Mouse (Mus musculus): ENCODE data around the gene Stard3. TPM values are rescaled to one million over a fixed set of nuclear protein-coding genes. Genes with fewer than 3 reads are reported as not detected.
A peak's percentile ranks its signal among the peaks of the same experiment; 100 is the strongest.

Stard3 gene
- total and polyA plus RNA-seq, 2 experiments from 2014 or later = 31.6 to 36.2 TPM

DNA sequence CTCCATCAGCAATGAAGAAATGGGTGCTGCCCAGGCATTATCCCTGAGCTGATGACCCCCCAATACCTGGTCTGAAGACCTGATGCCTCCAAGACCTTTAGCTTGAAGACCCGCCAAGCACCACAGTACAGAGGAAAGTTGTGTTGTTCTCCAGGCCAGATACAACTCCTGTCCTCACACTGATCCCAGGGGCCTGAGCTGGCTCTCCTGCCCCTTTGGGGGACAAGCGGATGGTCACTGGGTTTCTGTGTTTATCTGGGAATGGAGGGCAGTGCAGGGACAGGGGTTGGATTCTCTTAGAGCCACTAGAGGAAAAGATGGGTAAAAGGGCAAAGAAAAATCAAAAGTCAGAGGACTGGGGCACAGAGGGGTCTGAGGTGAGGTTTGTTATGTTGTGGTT is 38.2 kb upstream of the Stard3 start:
- Histone ChIP-seq H3K27me3 (ENCODE audit: insufficient read depth, low read length) (peaks cover 21% of the 10 kb centered on the region), H3K4me3 (ENCODE audit: low read depth, low read length) (0 out of 2 replicates have a peak overlapping the region, but pooled peaks have one; percentile 17), H3K4me1 (ENCODE audit: insufficient read depth) (peaks cover 26% of the 10 kb centered on the region; the same call in 1 of the 2 replicates), H3K9ac (peak overlapping the region; percentile 35; the same call in 1 of the 2 replicates), H3K36me3 (ENCODE audit: insufficient read depth) (no peaks in the 10 kb centered on the region), H3K4me2 (ENCODE audit: low read depth) (peak overlapping the region; percentile 49), H3K9me3 (ENCODE audit: low read length) (no peaks in the 10 kb centered on the region), H3K27ac (ENCODE audit: low read depth, low read length) (peak overlapping the region; percentile 84)
- DNase-seq = no peak
- no peak for ATAC-seq
- TF ChIP-seq CTCF (IDR thresholded peaks at IDR 0.05; ENCODE audit: low read depth) = no peak
- 0% methylated on average over 2 of the region's 2 CpGs for WGBS

DNA sequence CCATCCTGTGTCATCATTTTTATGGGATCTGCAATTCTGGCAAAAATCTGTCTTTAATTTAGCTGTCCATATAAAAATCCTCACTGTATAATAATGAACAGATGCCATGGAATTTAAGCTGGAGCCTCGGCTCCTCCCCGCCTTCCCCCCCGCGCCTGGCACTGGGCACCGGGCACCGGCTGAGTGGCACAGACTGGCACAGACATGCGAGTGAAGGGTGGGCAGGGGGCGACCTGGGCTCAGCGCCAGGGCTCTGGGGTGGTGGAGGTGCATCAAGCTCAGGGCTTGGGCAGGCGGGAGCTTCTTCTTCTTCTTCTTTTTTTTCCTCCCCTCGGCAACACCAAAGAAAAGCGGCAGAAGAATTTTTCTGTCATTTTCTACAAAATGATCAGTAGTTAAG is 37.8 kb upstream of the Stard3 start:
- Histone ChIP-seq H3K4me1 (ENCODE audit: insufficient read depth) (peaks cover 26% of the 10 kb centered on the region; the same call in 1 of the 2 replicates), H3K4me3 (ENCODE audit: low read depth, low read length) (peak overlapping the region; percentile 17; the same call in 1 of the 2 replicates), H3K9me3 (ENCODE audit: low read length) (no peaks in the 10 kb centered on the region), H3K4me2 (ENCODE audit: low read depth) (peak overlapping the region; percentile 49), H3K9ac (peak overlapping the region; percentile 52), H3K27me3 (ENCODE audit: insufficient read depth, low read length) (peaks cover 24% of the 10 kb centered on the region), H3K27ac (ENCODE audit: low read depth, low read length) (peak overlapping the region; percentile 84), H3K36me3 (ENCODE audit: insufficient read depth) (no peaks in the 10 kb centered on the region)
- DNase-seq (peak; percentile 58), ATAC-seq (peak; percentile 51)
- TF ChIP-seq CTCF (IDR thresholded peaks at IDR 0.05; ENCODE audit: low read depth) = no peak
- WGBS = 3% methylated on average over 12 of the region's 12 CpGs

DNA sequence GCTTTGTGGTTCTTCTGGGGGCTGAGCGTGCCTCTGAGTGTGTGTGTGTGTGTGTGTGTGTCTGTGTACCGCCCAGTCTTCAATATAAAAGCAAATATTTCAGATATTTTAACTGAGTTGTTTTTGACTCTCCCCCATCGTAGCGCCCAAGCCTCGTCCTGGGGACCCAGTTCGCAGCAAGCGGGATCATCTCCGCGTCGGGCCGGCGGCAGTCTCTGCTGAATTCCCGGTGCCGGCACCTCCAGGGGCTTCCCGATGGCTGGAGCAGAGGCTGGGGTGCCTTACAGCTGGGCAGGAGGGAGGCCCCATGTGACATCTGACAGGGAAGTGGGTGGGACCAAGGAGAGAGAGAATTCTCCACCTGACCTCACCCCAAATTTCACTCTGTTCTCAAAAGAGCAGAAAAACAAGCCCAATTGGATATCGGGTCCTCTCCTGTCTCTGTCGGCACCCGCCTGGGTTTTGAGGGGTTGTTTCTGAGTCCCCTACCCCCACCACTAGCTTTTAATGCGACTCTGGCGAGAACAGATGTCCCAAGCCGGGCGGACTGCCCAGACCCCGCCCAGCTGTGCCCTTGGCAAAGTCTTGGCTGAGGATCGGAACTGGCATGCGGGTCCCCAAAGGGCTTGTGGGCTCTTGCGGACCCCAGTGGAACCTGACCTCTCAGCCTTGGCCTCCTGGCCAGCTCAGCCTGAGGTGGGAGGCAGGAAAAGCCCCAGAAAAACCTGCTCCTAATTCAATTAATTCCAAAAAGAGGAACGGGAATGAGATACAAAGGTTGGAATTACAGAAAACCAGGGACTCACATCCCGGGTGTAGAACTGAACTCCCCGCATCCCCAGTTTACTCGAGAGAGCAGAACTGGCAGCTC is 37.1 kb upstream of the Stard3 start:
- Histone ChIP-seq H3K4me3 (ENCODE audit: low read depth, low read length) (peak overlapping the region; percentile 17; the same call in 1 of the 2 replicates), H3K27ac (ENCODE audit: low read depth, low read length) (peak overlapping the region; percentile 84)
- WGBS = 2% methylated on average over 30 of the region's 30 CpGs

DNA sequence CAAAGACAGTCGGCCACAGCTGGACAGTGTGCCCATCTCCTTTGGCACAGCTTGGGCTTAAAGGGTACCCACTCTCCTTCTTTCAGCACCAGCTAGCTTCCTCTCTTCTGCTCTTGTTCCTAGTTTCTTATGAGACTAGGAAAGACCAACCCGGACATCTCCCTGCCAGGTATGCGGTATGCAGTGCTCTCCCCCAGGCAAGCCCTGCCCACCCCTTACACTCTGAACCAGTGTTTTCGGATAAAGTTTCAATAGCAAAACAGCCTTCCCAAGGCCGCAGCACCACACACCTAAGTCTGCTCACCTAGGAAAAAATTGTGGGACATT is 36.5 kb upstream of the Stard3 start:
- Histone ChIP-seq H3K36me3 (ENCODE audit: insufficient read depth) (no peaks in the 10 kb centered on the region), H3K4me2 (ENCODE audit: low read depth) (peak overlapping the region; percentile 49), H3K9me3 (ENCODE audit: low read length) (no peaks in the 10 kb centered on the region), H3K27ac (ENCODE audit: low read depth, low read length) (peak overlapping the region; percentile 84), H3K27me3 (ENCODE audit: insufficient read depth, low read length) (peaks cover 31% of the 10 kb centered on the region), H3K9ac (peak overlapping the region; percentile 52; the same call in 1 of the 2 replicates), H3K4me3 (ENCODE audit: low read depth, low read length) (no peak overlapping the region), H3K4me1 (ENCODE audit: insufficient read depth) (peaks cover 26% of the 10 kb centered on the region; the same call in 1 of the 2 replicates)
- no peak for DNase-seq
- 5% methylated on average over 5 of the region's 5 CpGs for WGBS
- no peak for ATAC-seq
- no peak for TF ChIP-seq CTCF (IDR thresholded peaks at IDR 0.05; ENCODE audit: low read depth)

More for the DNA sequence above, 37.1 kb upstream of the Stard3 start:
- Histone ChIP-seq H3K27me3 (ENCODE audit: insufficient read depth, low read length) (peaks cover 31% of the 10 kb centered on the region), H3K4me1 (ENCODE audit: insufficient read depth) (peaks cover 26% of the 10 kb centered on the region; the same call in 1 of the 2 replicates), H3K36me3 (ENCODE audit: insufficient read depth) (no peaks in the 10 kb centered on the region), H3K9ac (peak overlapping the region; percentile 52), H3K4me2 (ENCODE audit: low read depth) (peak overlapping the region; percentile 49), H3K9me3 (ENCODE audit: low read length) (no peaks in the 10 kb centered on the region)
- no peak for TF ChIP-seq CTCF (IDR thresholded peaks at IDR 0.05; ENCODE audit: low read depth)
- DNase-seq = peak; percentile 80
- peak; percentile 32; the same call in 1 of the 2 replicates for ATAC-seq

DNA sequence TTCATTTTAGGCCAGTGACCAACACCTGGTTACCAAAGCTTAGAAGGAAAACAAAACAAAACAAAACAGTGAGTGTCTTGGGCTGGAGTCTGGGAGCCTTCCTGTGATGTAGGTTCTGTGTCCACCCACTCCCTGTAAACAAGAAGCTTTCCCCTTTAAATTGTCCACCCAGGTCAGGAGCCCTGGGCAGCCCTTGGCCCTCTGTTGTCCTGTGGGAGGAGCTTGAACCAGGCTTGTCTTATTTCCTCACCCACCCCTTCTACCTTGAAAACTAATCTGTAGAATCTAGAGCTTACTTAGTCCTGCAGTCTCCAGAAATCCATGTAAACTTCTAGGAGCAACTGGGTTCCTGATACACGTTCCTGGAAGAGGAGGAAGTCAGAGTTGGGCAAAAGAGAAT is 36.0 kb upstream of the Stard3 start:
- H3K4me2 ChIP-seq (ENCODE audit: low read depth) = 0 out of 2 replicates have a peak overlapping the region, but pooled peaks have one; percentile 49
- H3K9ac ChIP-seq = no peak overlapping the region
- TF ChIP-seq CTCF (IDR thresholded peaks at IDR 0.05; ENCODE audit: low read depth) = no peak
- H3K4me1 ChIP-seq (ENCODE audit: insufficient read depth) = peaks cover 26% of the 10 kb centered on the region; the same call in 1 of the 2 replicates
- ATAC-seq (no peak), DNase-seq (no peak)
- 0 out of 2 replicates have a peak, but pooled peaks cover under 1% of the 10 kb centered on the region for H3K36me3 ChIP-seq (ENCODE audit: insufficient read depth)
- 0 out of 2 replicates have a peak overlapping the region, but pooled peaks have one; percentile 9 for H3K27ac ChIP-seq (ENCODE audit: low read depth, low read length)
- no peaks in the 10 kb centered on the region for H3K9me3 ChIP-seq (ENCODE audit: low read length)
- 0% methylated on average over 1 of the region's 1 CpGs for WGBS
- H3K27me3 ChIP-seq (ENCODE audit: insufficient read depth, low read length) = peaks cover 31% of the 10 kb centered on the region
- H3K4me3 ChIP-seq (ENCODE audit: low read depth, low read length) = no peak overlapping the region

DNA sequence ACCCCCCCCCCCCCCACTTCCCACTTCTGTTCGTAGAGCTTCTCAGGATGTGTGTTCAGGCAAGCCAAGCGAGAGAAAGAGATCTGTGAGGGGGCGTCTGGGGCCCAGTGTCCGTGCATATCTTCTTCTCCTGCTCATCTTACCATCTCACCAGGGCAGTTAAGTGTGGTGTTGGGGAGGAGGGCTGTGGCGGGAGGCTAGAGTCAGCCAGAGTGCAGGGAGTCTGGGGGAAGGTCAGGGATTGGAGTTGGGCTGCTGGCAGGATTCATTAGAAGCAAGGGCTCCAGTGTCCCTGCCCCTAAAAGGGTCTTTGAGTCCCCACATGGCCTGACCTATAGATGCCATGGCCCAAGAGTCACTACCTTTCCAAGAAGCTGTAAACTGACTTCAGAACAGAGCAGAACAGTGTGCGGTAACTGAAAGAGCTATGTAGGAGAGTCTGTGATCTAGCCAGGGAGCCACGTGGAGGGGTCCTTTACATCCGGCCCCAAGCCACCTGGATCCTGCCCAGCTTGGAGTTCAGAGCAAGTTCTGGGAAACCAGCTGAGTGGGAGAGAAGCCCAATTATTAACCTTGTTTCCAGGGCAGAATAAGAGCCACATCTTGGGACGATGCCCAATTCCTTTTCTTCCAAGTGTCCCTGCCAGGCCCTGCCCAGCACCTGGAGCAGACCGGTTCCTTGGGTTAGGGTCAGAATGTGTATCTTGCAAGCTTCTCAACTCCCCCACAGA is 34.9 kb upstream of the Stard3 start:
- Histone ChIP-seq H3K27ac (ENCODE audit: low read depth, low read length) (peak overlapping the region; percentile 69), H3K36me3 (ENCODE audit: insufficient read depth) (peaks cover 9% of the 10 kb centered on the region), H3K9ac (peak overlapping the region; percentile 84; the same call in 1 of the 2 replicates), H3K4me3 (ENCODE audit: low read depth, low read length) (no peak overlapping the region), H3K27me3 (ENCODE audit: insufficient read depth, low read length) (peaks cover 27% of the 10 kb centered on the region), H3K9me3 (ENCODE audit: low read length) (no peaks in the 10 kb centered on the region), H3K4me2 (ENCODE audit: low read depth) (peak overlapping the region; percentile 45), H3K4me1 (ENCODE audit: insufficient read depth) (peaks cover 24% of the 10 kb centered on the region; the same call in 1 of the 2 replicates)
- no peak for TF ChIP-seq CTCF (IDR thresholded peaks at IDR 0.05; ENCODE audit: low read depth)
- ATAC-seq = no peak
- 4% methylated on average over 10 of the region's 10 CpGs for WGBS
- no peak for DNase-seq
